Mouse (Mus musculus): ENCODE data around the gene Ssh2.

DNA sequence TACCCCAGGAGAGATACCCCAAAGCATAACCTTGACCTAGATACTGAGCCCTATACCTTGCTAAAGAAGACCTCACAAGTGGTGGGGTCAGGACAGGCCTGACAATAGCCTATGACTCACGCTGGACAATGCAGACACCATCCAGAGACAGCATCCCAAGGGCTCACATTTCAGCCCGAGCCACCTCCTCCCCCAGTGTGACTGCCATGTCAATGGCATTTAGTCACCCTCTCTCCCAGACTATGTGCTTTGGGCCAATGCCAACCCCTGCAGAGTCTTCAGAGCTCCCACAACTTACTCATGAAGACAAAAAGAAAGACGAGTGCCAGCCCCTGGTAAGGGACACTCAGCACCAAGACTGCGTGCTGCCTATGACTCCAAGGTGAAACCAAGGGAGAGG lies 248.6 kb downstream of the Ssh2 start:
- TF ChIP-seq CTCF (conservative IDR thresholded peaks at IDR 0.05; ENCODE audit: insufficient read depth, insufficient read length, low read depth, low read length): no peak
- no peak for TF ChIP-seq POLR2A (IDR thresholded peaks at IDR 0.05; ENCODE audit: low read depth, low read length)

Data from kidney, adult 2 months (tissue).